Mouse (Mus musculus) natural killer cell, adult 2 months (primary cell): ENCODE data around the gene Cdt1.
A peak's percentile ranks its signal among the peaks of the same experiment; 100 is the strongest.
"Not testable (repeated sequence)": the region's sequence is repeated elsewhere in the genome, so short reads cannot be mapped to it uniquely, and the experiment has no call there.

Experiments
- DNase-seq, 2 experiments: peaks; one replicate each; pipeline ENCODE4 v3.0.0; 2022; ENCODE audit warnings: low spot score in 2 of 2

Gene Cdt1

DNA sequence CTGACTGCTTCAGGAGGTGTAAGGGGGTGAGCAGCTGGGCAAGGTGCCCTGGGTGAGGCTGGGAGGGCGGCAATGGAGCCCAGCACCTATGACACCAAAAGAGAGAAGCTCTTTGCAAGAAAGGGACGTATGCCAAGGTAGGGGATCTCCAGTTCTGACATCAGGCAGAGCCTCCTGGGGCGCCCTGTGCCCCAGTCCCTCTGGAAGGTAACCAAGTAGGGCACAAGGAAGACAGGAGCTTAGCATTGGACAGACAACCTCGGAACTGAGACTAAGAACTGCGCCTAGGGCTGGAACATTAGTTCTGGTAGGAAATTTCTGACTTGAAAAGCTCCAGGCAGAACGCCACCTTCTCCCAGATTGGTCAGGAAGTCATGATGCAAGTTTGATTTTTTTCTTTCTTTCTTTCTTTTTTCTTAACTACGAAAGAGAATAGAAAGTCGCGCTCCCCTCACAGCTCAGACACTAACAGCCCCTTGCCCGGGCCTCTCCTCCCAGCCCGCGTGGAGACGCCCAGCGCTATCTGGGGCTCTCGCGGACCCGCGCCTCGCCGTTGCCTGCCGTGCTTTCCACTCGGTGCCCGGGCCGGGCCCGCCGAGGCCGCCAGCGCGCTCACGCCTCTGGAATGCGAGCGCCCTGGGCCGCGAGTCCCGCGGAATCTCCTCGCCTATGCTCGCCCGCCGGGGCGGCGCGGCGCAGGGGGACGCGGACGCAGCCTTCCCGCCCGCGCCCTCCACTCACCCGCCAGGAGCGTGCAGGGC is 17.4 kb upstream of the Cdt1 start:
- DNase-seq = peak in 1 of 2 experiments; percentile 37

DNA sequence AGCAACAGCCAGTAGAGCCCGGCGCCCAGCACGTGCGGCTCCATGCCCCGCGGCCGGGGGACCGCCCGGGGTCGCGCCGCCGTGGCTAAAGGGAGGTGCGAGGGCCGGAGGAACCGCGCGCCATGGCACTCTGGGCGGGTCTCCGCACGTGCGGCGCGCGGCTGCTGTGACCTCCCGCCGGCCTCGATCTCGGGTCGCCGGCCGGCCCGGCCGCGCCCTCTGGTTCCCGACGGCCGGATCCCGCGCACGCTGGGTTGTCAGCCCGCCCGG is 16.9 kb upstream of the Cdt1 start:
- no peak for DNase-seq

DNA sequence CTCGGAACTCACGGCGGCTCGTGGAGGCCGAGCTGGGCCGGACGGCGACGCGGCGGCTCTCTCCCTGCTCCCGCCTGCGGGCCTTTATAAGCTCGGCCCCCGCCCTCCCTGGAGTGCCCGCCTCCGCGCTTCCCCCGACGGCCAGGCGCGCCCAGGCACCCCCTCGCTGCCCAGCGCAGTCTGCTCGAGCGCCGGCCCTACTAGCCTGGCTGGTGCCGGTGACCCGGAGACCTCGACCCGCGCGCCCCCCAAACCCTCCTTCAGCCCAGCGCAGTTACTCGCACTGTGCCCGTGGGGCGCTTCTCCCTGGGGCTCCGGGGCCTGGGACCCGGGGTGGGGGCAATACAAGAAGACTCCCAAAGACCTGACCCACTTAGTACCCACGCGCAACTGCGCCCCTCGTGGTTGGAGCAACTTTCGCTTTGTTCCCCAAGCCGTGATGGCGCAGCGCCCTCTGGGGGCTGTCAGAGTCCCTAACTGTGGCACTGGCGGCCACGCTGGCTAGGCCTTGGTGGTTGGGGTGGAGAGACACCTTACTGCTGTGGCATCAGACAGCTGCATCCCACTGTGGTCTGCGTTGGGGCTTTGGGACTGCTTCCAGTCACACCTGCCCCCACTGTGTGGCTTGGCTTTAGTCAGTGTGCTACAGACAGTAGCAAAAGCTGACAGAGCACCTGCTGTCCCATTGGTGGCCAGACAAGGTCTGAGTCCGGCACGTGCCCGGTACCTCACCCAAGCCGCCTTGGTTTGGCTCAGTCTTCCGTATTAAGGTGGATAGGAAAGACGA is 16.4 kb upstream of the Cdt1 start, which contains the start of gene Piezo1:
Gene Piezo1 (minus strand): TSS at position 65 of the 787 bp plus-strand sequence.
- DNase-seq = peak; percentile 93 to 95

DNA sequence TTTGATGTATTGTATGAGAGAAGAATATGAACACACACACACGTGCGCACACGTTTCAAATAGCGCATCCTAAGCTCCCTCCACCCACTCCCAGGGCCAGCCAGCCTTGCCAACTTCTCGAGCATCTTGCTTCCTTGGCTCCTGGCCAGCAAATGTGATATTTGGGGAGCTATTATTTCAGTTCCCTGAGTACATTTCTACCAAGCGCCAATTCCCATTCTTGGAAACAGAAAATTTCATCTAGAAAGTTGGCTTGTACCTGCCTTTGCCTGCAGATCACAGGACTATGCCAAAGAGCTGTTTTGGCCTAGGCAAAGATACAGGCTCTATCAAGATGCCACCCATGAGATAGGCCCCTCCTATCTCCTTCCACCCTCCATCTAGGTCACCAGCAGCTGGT is 13.0 kb upstream of the Cdt1 start:
- no peak for DNase-seq

DNA sequence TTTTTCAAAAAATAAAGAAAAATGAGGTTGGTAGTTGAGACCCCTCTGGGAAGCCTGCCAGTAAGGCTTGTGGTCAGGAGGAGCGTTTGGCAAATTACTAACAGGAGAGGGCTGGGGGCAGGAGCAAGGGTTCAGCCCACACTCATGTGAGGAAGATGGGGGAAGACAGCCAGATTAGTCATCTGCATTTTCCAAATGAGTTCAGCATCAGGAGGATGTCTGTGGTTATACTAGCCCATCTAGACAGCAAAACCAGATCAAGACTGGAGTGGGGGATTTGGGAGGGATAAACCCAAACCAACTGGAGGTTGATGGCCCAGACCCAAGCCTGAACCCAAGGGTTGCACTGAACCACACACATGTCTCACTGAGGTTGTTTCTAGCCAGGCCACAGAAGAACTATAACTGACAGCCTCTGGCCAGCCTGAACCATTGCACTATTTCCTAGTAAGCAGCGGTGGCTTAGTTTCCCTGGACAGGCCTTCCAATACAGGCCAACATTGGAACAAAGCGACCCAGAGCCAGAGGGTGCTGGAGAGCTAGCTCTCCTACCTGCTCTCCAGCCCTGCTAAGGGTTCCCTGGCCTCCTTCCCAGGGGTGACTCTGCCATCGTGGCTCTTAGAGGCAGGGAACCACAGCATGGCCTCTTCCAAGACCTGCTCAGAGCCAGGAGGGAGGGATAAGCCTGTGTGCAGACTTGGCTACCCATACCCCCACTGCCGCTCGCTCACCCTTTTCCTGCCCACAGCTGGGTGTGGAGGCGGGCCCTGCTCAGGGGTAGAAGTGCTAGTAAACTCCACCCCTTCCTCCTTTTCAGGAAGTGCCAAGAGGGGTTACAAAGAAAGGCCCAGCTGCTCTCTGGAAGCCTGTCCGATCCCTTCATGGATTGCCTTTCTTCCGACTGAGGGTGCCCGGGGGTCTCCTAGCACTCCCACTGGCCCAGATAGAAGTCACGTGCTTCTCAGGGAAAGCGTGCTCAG is 11.5 kb upstream of the Cdt1 start:
- peak; percentile 71 to 78 for DNase-seq

DNA sequence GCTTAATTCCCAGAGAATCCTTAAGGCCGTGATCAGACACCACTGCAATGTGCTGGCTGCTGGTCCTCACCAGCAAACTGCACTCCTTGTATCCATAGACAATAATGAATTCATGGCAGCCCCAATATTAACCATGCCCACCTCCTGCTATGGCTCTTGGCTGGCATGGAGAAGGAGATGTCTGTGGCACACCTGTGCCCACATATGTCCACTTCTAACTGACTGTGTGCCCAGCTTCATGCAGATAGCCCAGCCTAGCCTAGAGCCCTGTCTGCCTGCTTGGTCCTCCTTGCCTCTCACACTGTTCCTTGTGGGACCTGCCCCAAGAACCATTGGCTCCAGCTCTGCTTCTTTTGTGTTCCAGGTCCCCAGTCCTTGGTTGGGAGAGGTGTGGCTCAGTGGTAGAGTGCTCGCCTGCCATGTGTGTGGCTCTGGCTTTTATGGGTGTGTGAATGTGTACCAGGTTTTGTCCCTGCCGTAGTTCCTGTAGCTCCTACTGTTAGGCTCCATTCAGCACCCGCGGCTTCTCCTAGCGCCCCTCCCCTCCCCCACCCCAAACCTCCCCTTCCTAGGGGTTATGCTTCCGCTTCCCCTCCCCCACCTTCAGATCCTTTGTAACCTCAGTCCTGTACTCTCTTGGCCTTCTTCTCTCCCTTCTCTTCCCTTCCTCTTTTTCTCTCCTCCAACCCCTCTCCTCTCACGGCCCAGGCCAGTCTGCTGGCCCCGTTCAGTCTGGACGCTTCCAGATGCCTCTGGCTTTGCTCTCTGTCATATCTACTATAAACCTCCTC is 10.4 kb upstream of the Cdt1 start:
- DNase-seq = no peak

DNA sequence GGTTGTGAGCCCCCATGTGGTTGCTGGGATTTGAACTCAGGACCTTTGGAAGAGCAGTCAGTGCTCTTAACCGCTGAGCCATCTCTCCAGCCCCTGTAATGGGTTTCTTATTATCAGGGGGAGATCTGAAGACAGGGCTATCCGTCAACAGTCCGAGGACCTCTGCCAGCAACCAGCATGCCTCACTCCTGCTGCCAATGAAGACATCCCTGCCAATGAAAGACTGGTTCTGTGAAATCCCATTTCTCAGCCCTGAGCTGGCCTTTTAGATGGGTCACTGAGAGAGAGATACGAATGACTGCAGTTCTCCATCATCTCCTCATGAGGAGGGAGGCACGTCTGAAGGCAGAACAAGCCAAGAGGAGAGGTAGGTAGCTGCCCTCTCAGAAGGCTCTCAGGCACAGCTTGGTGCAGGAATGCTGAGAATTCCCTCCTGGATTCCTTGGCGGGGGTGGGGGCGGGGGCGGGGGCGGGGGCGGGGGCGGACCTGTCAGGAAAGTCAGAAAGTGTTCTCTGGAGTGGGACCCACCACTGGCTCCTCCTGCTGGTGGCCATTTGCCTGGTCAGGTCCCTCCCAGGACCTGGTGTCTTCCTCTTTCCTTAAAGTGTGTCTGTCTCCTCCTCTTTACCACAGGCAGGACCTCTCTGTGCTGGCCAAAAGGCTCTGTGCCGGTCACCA is 9.0 kb upstream of the Cdt1 start:
- DNase-seq = no peak

DNA sequence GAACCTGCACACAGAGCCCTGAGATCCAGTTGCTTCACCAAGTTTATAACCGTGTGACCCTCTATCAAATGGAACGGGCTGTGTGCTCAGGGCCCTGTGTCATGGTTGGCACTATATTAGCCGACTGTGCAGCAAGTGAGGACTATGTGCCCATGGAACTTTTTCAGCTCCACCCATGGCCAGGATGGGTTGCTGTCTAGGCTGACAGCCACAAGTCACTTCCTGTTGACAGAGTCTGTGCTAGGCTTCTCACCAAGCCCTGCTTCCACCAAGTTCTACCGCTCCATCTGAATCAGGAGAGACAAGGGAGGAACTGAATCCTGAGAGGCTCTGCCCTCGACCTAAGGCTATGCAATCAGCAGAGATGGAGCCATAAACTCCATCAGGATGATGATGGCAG is 6.6 kb upstream of the Cdt1 start:
- DNase-seq = peak; percentile 59 to 68

DNA sequence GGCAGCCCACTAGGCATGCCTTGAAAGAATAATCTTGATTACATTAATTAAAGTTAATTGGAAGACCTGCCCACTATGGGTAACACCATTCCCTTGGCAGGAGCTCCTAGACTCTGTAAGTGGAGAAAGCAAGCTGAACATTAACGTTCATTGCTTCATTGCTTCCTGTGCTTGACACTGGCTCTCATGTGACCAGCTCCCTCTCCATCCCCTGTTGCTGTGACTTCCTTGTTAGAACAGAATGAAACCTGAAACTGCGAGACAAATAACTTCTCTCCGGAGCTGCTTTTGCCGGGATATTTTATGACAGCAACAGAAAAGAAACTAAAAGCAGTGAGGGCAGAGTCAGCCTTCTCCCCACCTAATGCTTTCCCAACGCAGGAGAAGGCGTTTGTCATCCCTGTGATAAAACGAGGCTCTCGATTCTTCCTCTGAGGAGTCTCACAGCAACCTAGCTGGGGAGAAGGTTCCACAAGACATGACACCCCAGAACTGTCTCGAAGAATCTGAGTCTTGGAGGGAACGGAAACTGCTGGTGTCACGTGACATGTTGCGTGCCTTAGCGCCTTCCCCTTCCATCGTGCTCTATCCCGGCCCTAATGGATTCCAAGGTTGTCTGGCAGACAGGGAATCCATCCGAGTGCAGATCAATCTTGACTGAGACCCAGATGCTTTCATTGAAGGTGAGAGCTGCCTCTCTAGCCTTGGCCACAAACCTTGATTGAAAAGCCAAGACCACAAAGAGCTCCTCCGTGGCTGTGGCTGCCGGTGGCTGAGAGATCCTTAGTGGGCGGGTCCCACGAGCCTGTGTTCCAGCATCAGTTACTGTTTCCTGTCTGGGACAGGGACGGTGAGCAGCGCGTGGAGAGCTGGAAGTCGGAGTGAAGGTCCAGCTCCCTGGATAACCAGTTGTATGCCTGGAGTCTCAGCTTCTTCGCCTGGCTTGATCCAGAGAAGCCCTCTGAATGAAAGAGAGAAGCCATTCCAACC is 3.2 kb upstream of the Cdt1 start:
- no peak for DNase-seq

DNA sequence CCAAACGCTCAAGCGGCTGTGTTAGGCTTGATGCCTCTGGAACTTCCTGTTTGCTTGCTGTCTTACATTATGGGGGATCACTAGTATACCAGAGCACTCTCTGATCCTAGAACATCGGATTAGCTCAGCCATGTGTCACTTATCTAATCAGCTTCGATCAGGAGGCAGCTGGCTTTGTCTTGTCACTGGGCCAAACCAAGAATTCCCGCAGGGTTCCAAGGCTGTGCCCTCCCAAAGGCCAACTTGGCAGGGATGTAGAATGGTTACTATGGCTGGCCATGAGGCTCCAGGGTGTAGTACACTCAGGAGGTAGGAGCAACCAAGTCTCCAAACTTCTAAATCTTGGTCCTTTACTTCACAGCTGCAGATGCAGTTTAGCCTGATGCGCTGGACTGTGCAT is 1.0 kb upstream of the Cdt1 start:
- DNase-seq = no peak

DNA sequence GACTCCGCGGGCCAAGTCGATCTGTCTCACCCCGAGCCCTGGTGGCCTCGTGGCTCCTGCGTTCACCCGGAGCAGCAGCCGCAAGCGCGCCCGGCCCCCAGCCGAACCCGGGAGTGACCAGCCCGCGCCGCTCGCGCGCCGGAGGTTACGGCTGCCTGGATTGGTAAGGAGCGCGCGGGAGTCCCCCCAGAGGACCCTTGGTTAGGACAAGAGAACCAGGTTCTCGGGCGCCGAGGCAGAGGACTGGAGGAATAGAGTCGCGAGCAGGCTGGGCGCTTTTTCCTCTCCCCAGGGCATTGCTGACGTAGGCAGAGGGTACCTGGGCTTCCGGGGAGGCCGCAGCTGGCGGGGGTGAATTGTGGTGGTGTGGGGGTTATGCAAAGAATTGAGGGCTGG is 292 bp downstream of the Cdt1 start:
- DNase-seq = peak; percentile 71 to 90

DNA sequence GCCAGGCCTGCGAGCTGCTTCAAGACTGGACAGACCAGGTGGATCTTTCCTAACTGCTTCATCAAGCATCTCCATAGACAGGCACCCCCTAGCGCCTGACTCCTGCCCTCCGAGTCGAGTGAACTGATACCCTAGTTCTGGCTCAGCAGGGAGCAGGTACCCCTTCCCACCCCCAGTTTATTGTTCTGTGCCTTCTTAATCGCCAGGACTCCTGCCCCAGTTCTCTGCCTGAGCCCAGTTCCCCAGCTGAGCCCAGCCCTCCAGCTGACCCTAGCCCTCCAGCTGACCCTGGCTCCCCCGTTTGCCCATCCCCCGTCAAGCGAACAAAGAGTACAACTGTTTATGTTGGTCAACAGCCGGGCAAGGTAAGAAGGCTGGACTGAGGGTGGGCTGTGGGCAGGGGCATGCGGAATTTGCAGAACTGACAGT is 1.1 kb downstream of the Cdt1 start:
- no peak for DNase-seq

DNA sequence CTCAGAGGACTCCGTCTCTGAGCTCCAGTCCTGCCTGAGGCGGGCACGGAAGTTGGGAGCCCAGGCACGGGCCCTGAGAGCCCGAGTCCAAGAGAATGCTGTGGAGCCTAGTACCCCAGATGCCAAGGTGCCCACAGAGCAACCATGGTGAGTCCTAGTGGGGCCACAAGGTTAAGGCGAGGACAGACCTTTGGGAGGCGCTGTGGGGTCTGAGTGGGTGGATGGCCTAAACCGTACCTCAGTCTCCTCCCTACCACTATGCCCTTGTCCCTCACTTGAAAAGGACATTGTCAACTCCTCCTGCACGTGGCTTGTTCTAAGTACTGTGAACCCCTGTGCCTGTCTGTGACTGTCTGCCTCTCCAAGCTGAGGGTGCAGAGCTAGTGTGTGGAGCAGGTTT is 1.5 kb downstream of the Cdt1 start:
- DNase-seq = no peak

DNA sequence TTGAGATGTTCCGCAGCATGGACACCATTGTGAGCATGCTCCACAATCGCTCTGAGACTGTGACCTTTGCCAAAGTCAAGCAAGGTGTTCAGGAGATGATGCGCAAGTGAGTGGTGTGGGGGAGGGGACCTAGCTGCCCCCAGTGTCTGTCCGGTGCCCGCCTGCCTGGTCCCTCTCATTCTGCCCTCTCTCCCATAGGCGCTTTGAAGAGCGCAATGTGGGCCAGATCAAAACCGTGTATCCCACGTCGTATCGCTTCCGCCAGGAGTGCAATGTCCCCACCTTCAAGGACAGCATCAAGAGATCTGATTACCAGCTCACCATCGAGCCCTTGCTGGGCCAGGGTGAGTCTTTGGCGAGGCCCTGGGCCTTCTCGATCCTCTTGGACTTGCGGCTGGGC is 2.2 kb downstream of the Cdt1 start:
- DNase-seq = no peak

DNA sequence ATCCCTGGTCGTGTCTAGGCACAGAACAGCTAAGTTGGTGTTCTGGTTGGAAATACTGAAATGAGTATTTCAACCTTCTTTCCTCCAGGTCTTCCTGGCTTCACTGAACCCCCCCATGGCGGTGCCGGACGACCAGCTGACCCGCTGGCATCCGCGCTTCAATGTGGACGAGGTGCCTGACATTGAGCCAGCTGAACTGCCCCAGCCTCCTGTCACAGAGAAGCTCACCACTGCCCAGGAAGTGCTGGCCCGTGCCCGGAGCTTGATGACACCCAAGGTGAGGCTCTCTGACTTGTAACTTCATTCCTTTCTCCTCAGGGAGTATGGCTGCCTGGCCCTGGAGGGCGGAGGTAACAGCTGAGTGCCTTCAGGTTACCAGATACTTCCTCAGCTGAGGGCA is 3.3 kb downstream of the Cdt1 start:
- no peak for DNase-seq

DNA sequence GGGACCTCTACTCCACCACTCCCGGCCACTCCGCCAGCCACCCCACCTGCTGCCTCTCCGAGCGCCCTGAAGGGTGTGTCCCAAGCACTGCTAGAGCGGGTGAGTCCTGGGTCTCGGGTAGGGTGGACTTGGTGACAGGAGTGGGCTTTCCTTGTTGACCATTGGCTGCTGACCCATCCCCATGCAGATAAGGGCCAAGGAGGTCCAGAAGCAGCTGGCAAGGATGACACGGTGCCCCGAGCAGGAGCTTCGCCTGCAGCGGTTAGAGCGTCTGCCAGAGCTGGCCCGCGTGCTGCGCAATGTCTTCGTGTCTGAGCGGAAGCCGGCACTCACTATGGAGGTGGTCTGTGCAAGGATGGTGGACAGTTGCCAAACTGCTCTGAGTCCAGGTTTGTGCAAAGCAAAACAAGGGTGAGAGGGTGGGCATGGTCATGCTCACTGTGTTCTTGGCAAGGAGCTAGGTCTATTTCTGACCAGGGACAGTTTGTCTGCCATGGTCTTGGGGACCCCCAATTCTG is 4.0 kb downstream of the Cdt1 start:
- DNase-seq = no peak

DNA sequence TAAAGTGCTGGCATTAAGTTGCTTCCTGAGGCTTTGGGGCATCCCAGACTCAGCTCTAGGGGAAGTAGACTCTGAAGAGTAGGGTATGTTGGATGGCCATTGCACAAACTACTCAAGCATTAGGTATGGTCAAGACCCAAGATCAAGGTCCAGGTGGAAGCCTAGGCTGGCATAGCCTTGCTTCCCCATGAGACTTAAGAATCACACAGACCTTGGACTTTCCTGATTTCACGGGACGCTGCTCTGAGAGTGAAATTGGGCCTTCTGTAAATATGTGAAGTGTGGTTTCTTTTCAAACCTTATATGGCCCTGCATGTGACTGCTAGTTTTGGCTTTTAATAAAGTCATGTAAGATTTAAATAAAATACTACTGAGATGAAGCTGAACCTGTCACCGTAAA is 4.9 kb downstream of the Cdt1 start:
- DNase-seq = no peak

DNA sequence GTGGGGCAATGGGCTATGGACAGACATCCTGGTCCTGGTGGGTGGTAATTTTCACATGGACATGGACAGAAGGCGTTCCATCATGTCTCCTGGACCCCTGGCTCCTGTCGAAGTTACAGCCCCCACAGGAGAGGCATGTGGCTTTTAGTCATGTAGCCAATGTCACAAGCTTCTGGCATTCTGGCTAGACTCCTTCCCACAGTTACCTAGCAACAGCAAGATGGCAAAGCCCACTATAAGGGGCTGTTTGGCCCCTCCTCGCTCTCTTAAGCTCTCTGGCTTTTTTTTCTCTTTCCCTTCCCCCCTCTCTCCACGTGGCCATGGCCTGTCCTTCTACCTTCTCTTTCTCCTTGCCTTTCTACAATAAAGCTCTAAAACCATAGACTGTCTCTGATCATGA is 5.4 kb downstream of the Cdt1 start:
- not testable (repeated sequence) for DNase-seq

DNA sequence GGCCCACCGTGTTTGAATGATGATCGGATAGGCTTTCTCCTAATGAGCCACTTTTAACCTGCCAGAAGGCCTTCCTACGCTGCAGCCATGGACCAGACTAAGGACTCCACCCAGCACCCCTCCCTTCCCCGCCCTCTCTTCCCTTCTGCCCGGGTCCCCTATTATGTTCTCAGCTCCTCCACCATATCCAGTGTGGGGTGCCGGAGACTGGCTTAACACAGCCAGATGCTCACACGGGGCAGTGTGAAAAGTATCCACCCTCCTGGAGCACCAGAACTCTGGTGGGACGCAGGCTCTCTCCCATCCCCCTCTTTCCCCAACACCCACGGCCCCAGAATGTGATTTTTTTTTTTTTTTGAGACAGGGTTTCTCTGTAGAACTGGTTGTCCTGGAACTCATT is 5.8 kb downstream of the Cdt1 start:
- no peak for DNase-seq
